Mouse (Mus musculus) CD4-positive helper T cell, adult 2 months (primary cell): ENCODE data around the gene Nat8f4.
"Not testable (repeated sequence)": the region's sequence is repeated elsewhere in the genome, so short reads cannot be mapped to it uniquely, and the experiment has no call there.

Experiments
- DNase-seq: peaks from one replicate; pipeline ENCODE4 v3.0.0-alpha.2; 2012; ENCODE audit warnings: low read depth, missing footprints, low spot score

Gene Nat8f4

GRCm38 (mm10) chr6:85902303-85902702, 2.4 kb downstream of the Nat8f4 start:
- no peak for DNase-seq

GRCm38 (mm10) chr6:85898596-85899475, 5.8 kb downstream of the Nat8f4 start:
- DNase-seq: not testable (repeated sequence)

- not testable (repeated sequence) for DNase-seq
Measured at GRCm38 (mm10) chr6:85895061-85895648, 9.5 kb downstream of the Nat8f4 start.

GRCm38 (mm10) chr6:85888961-85889360, 15.7 kb downstream of the Nat8f4 start:
- DNase-seq: no peak

GRCm38 (mm10) chr6:85884311-85884710, 20.4 kb downstream of the Nat8f4 start:
- DNase-seq: no peak

GRCm38 (mm10) chr6:85883246-85883645, 21.4 kb downstream of the Nat8f4 start:
- DNase-seq: not testable (repeated sequence)

- not testable (repeated sequence) for DNase-seq
Measured at GRCm38 (mm10) chr6:85869006-85869405, 35.7 kb downstream of the Nat8f4 start, which contains the start of gene Nat8f2. Nat8f2 (minus strand) TSS chr6:85869158.

GRCm38 (mm10) chr6:85867726-85868690, 36.7 kb downstream of the Nat8f4 start:
- no peak for DNase-seq

GRCm38 (mm10) chr6:85866995-85867394, 37.7 kb downstream of the Nat8f4 start:
- DNase-seq: not testable (repeated sequence)

GRCm38 (mm10) chr6:85866166-85866565, 38.5 kb downstream of the Nat8f4 start:
- DNase-seq: not testable (repeated sequence)

GRCm38 (mm10) chr6:85864900-85865639, 39.6 kb downstream of the Nat8f4 start:
- not testable (repeated sequence) for DNase-seq

- no peak for DNase-seq
Measured at GRCm38 (mm10) chr6:85863840-85864239, 40.8 kb downstream of the Nat8f4 start.

GRCm38 (mm10) chr6:85863136-85863535, 41.5 kb downstream of the Nat8f4 start:
- no peak for DNase-seq

GRCm38 (mm10) chr6:85862565-85862964, 42.1 kb downstream of the Nat8f4 start:
- DNase-seq: no peak

- no peak for DNase-seq
Measured at GRCm38 (mm10) chr6:85861247-85861646, 43.4 kb downstream of the Nat8f4 start.

GRCm38 (mm10) chr6:85856194-85856678, 48.4 kb downstream of the Nat8f4 start:
- DNase-seq: no peak

- no peak for DNase-seq
Measured at GRCm38 (mm10) chr6:85853481-85853880, 51.2 kb downstream of the Nat8f4 start.

- DNase-seq: no peak
Measured at GRCm38 (mm10) chr6:85851062-85851773, 53.5 kb downstream of the Nat8f4 start.

GRCm38 (mm10) chr6:85849240-85849639, 55.4 kb downstream of the Nat8f4 start:
- DNase-seq: no peak
